Comparison of ENCODE assay signal across 13 mouse cellular contexts in genomic region chr1:83101891-83102290, GRCm38 (mm10). TPM values are rescaled to one million over a fixed set of nuclear protein-coding genes. Genes with fewer than 3 reads are reported as not detected.
DNase-seq lines count a peak whose midpoint lies in the region; ATAC-seq lines count a peak whose summit lies in the region.
"Had no signal": no experiment of that assay in that cellular context is flagged by ENCODE, and none has a peak within 500 bp of the region (broad histone marks: within the 10 kb centered on the region; RNA-seq: fewer than 3 reads in every experiment).

No protein-coding gene starts in this region.

- no peaks in the 10 kb centered on the region for H3K36me3 ChIP-seq in forebrain, embryonic 12.5 days (replicated peaks)
- H3K36me3 ChIP-seq in forebrain, embryonic 16.5 days (ENCODE audit: control insufficient read depth, insufficient read depth) = no peaks in the 10 kb centered on the region
- no peaks in the 10 kb centered on the region for H3K36me3 ChIP-seq in midbrain, embryonic 14.5 days (ENCODE audit: control insufficient read depth, insufficient read depth, low read length)
- H3K36me3 ChIP-seq in midbrain, embryonic 16.5 days (ENCODE audit: control insufficient read depth, insufficient read depth, low read length) = no peaks in the 10 kb centered on the region
- H3K36me3 ChIP-seq in embryonic facial prominence, embryonic 14.5 days (ENCODE audit: control insufficient read depth, insufficient read depth, low read length) = no peaks in the 10 kb centered on the region
- no peaks in the 10 kb centered on the region for H3K36me3 ChIP-seq in intestine, embryonic 16.5 days (ENCODE audit: control insufficient read depth, insufficient read depth, low read length)

- H3K9ac ChIP-seq in forebrain, embryonic 12.5 days = no peak overlapping the region
- H3K9ac ChIP-seq in forebrain, embryonic 16.5 days (replicated peaks; ENCODE audit: low read depth, low read length) = no peak overlapping the region
- H3K9ac ChIP-seq in midbrain, embryonic 14.5 days (replicated peaks; ENCODE audit: low read length) = no peak overlapping the region
- no peak overlapping the region for H3K9ac ChIP-seq in midbrain, embryonic 16.5 days (ENCODE audit: low read depth, low read length)
- H3K9ac ChIP-seq in embryonic facial prominence, embryonic 14.5 days (ENCODE audit: low read depth, low read length) = no peak overlapping the region
- no peak overlapping the region for H3K9ac ChIP-seq in intestine, embryonic 16.5 days (ENCODE audit: low read depth, low read length)

- peak; percentile 39; the same call in 1 of the 2 replicates for ATAC-seq in forebrain, embryonic 12.5 days (ENCODE audit: low FRiP score)
- no peak for ATAC-seq in forebrain, embryonic 16.5 days
- ATAC-seq in midbrain, embryonic 14.5 days (ENCODE audit: low FRiP score, low TSS enrichment) = no peak
- no peak for ATAC-seq in midbrain, embryonic 16.5 days
- ATAC-seq in embryonic facial prominence, embryonic 14.5 days (ENCODE audit: low read depth) = 0 out of 2 replicates have a peak, but pooled peaks have one; percentile 50
- ATAC-seq in intestine, embryonic 16.5 days = no peak
- ATAC-seq: intestine, postnatal 0 days had no signal

- DNase-seq in midbrain, embryonic 14.5 days = peak; percentile 67
- peak; percentile 90 for DNase-seq in embryonic facial prominence, embryonic 14.5 days (ENCODE audit: low spot score)
- peak; percentile 25 to 55 for DNase-seq in kidney, postnatal 36 days
- no peak for DNase-seq in layer of hippocampus, postnatal 36 days
- DNase-seq: cerebellum, adult 9-11 months; thymus, adult 2 months had no signal

- H3K4me1 ChIP-seq in forebrain, embryonic 12.5 days = no peaks in the 10 kb centered on the region; the same call in 1 of the 2 replicates
- H3K4me1 ChIP-seq in forebrain, embryonic 16.5 days (replicated peaks; ENCODE audit: control insufficient read depth, insufficient read depth, low read length) = no peaks in the 10 kb centered on the region; the same call in 1 of the 2 replicates
- H3K4me1 ChIP-seq in midbrain, embryonic 14.5 days (ENCODE audit: control insufficient read depth, insufficient read depth, low read length) = no peaks in the 10 kb centered on the region
- H3K4me1 ChIP-seq in midbrain, embryonic 16.5 days (ENCODE audit: control insufficient read depth, insufficient read depth, low read length) = 0 out of 2 replicates have a peak, but pooled peaks cover 2% of the 10 kb centered on the region
- peaks cover 7% of the 10 kb centered on the region; the same call in 1 of the 2 replicates for H3K4me1 ChIP-seq in embryonic facial prominence, embryonic 14.5 days (ENCODE audit: control insufficient read depth, insufficient read depth, low read length)
- H3K4me1 ChIP-seq in intestine, embryonic 16.5 days (ENCODE audit: control insufficient read depth, insufficient read depth, low read length) = peaks cover 4% of the 10 kb centered on the region

- no peaks in the 10 kb centered on the region for H3K27me3 ChIP-seq in forebrain, embryonic 12.5 days
- H3K27me3 ChIP-seq in forebrain, embryonic 16.5 days (replicated peaks; ENCODE audit: control insufficient read depth, insufficient read depth, low read length) = no peaks in the 10 kb centered on the region
- H3K27me3 ChIP-seq in midbrain, embryonic 14.5 days (ENCODE audit: control insufficient read depth, insufficient read depth, low read length) = no peaks in the 10 kb centered on the region
- no peaks in the 10 kb centered on the region for H3K27me3 ChIP-seq in midbrain, embryonic 16.5 days (ENCODE audit: control insufficient read depth, insufficient read depth, low read depth, low read length)
- no peaks in the 10 kb centered on the region for H3K27me3 ChIP-seq in embryonic facial prominence, embryonic 14.5 days (replicated peaks; ENCODE audit: control insufficient read depth, insufficient read depth, low read length)
- H3K27me3 ChIP-seq in intestine, embryonic 16.5 days (replicated peaks; ENCODE audit: control insufficient read depth, insufficient read depth, low read length) = no peaks in the 10 kb centered on the region

- no peaks in the 10 kb centered on the region for H3K9me3 ChIP-seq in forebrain, embryonic 12.5 days
- H3K9me3 ChIP-seq in forebrain, embryonic 16.5 days (ENCODE audit: control insufficient read depth, low read length) = no peaks in the 10 kb centered on the region
- no peaks in the 10 kb centered on the region for H3K9me3 ChIP-seq in midbrain, embryonic 14.5 days (ENCODE audit: control insufficient read depth, low read length)
- no peaks in the 10 kb centered on the region for H3K9me3 ChIP-seq in midbrain, embryonic 16.5 days (replicated peaks; ENCODE audit: control insufficient read depth, low read length, poor library complexity, severe bottlenecking)
- no peaks in the 10 kb centered on the region for H3K9me3 ChIP-seq in embryonic facial prominence, embryonic 14.5 days (ENCODE audit: control insufficient read depth, low read length)
- H3K9me3 ChIP-seq in intestine, embryonic 16.5 days (ENCODE audit: control insufficient read depth, low read length) = no peaks in the 10 kb centered on the region

- no peak overlapping the region for H3K27ac ChIP-seq in forebrain, embryonic 12.5 days
- H3K27ac ChIP-seq in forebrain, embryonic 16.5 days (ENCODE audit: low read length) = no peak overlapping the region
- no peak overlapping the region for H3K27ac ChIP-seq in midbrain, embryonic 14.5 days (replicated peaks; ENCODE audit: low read depth, low read length)
- H3K27ac ChIP-seq in midbrain, embryonic 16.5 days (ENCODE audit: low read length) = no peak overlapping the region
- H3K27ac ChIP-seq in embryonic facial prominence, embryonic 14.5 days (replicated peaks; ENCODE audit: low read depth, low read length) = no peak overlapping the region
- H3K27ac ChIP-seq in intestine, embryonic 16.5 days (ENCODE audit: low read length) = no peak overlapping the region
- H3K27ac ChIP-seq: left cerebral cortex, adult 2 months had no signal

- no peak overlapping the region for H3K4me2 ChIP-seq in forebrain, embryonic 12.5 days
- no peak overlapping the region for H3K4me2 ChIP-seq in forebrain, embryonic 16.5 days (ENCODE audit: low read length)
- no peak overlapping the region for H3K4me2 ChIP-seq in midbrain, embryonic 14.5 days (ENCODE audit: low read length)
- H3K4me2 ChIP-seq in midbrain, embryonic 16.5 days (ENCODE audit: low read length) = no peak overlapping the region
- H3K4me2 ChIP-seq in embryonic facial prominence, embryonic 14.5 days (ENCODE audit: low read depth, low read length) = no peak overlapping the region
- H3K4me2 ChIP-seq in intestine, embryonic 16.5 days (ENCODE audit: low read depth, low read length) = no peak overlapping the region
- H3K4me2 ChIP-seq: heart, embryonic 11.5 days had no signal

- 31% methylated on average over 3 of the region's 3 CpGs for WGBS in forebrain, embryonic 12.5 days
- WGBS in forebrain, embryonic 16.5 days = 19% methylated on average over 3 of the region's 3 CpGs
- 53% methylated on average over 3 of the region's 3 CpGs for WGBS in midbrain, embryonic 14.5 days
- WGBS in midbrain, embryonic 16.5 days = 37% methylated on average over 3 of the region's 3 CpGs
- WGBS in embryonic facial prominence, embryonic 14.5 days = 25% methylated on average over 3 of the region's 3 CpGs
- WGBS in intestine, embryonic 16.5 days = 42% methylated on average over 3 of the region's 3 CpGs

- no peak overlapping the region for H3K4me3 ChIP-seq in forebrain, embryonic 12.5 days (replicated peaks)
- no peak overlapping the region for H3K4me3 ChIP-seq in forebrain, embryonic 16.5 days (replicated peaks; ENCODE audit: low read length)
- H3K4me3 ChIP-seq in midbrain, embryonic 14.5 days (replicated peaks; ENCODE audit: low read depth, low read length) = no peak overlapping the region
- H3K4me3 ChIP-seq in midbrain, embryonic 16.5 days (ENCODE audit: low read depth, low read length) = no peak overlapping the region
- H3K4me3 ChIP-seq in embryonic facial prominence, embryonic 14.5 days (ENCODE audit: low read depth, low read length) = no peak overlapping the region
- H3K4me3 ChIP-seq in intestine, embryonic 16.5 days (ENCODE audit: low read length) = no peak overlapping the region
- H3K4me3 ChIP-seq: left cerebral cortex, adult 2 months had no signal

RNA-seq across cellular contexts. Expression of gene Ccl20, which starts 14.7 kb away (rescaled TPM):
- not detected in 2 replicates for polyA plus RNA-seq in forebrain, embryonic 12.5 days (2016; fragmentation: Nextera tagmentation; extraction: Ambion mirVana)
- not detected in 2 replicates for polyA plus RNA-seq in forebrain, embryonic 16.5 days (2015; fragmentation: Nextera tagmentation; extraction: Ambion mirVana)
- polyA plus RNA-seq in midbrain, embryonic 14.5 days (2014; fragmentation: Nextera tagmentation; extraction: Ambion mirVana) = not detected in 2 replicates
- polyA plus RNA-seq in midbrain, embryonic 16.5 days (2015; fragmentation: Nextera tagmentation; extraction: Ambion mirVana) = not detected in 2 replicates
- polyA plus RNA-seq in embryonic facial prominence, embryonic 14.5 days (2014; fragmentation: Nextera tagmentation; extraction: Ambion mirVana) = 0.47 and 1.1 TPM in 2 replicates
- 4.0 and 5.1 TPM in 2 replicates for polyA plus RNA-seq in intestine, embryonic 16.5 days (2015; fragmentation: Nextera tagmentation; extraction: Ambion mirVana)
- not detected for total RNA-seq in layer of hippocampus, postnatal 36 days (2021)
- total RNA-seq: left cerebral cortex, adult 2 months had no signal

RNA-seq across cellular contexts. Expression of gene Krtap28-13, which starts 41.2 kb away (rescaled TPM):
- polyA plus RNA-seq in forebrain, embryonic 12.5 days (2016; fragmentation: Nextera tagmentation; extraction: Ambion mirVana) = not detected in 2 replicates
- not detected in 2 replicates for polyA plus RNA-seq in forebrain, embryonic 16.5 days (2015; fragmentation: Nextera tagmentation; extraction: Ambion mirVana)
- not detected in 2 replicates for polyA plus RNA-seq in midbrain, embryonic 14.5 days (2014; fragmentation: Nextera tagmentation; extraction: Ambion mirVana)
- polyA plus RNA-seq in midbrain, embryonic 16.5 days (2015; fragmentation: Nextera tagmentation; extraction: Ambion mirVana) = not detected in 2 replicates
- 0.29 TPM in 1 of 2 replicates, not detected in the other for polyA plus RNA-seq in embryonic facial prominence, embryonic 14.5 days (2014; fragmentation: Nextera tagmentation; extraction: Ambion mirVana)
- not detected in 2 replicates for polyA plus RNA-seq in intestine, embryonic 16.5 days (2015; fragmentation: Nextera tagmentation; extraction: Ambion mirVana)
- total RNA-seq in layer of hippocampus, postnatal 36 days (2021) = not detected
- total RNA-seq: left cerebral cortex, adult 2 months had no signal
- polyA plus RNA-seq: thymus, adult 2 months had no signal

RNA-seq across cellular contexts. Expression of gene A030005K14Rik, which starts 42.7 kb away (rescaled TPM):
- not detected in 2 replicates for polyA plus RNA-seq in forebrain, embryonic 12.5 days (2016; fragmentation: Nextera tagmentation; extraction: Ambion mirVana)
- not detected in 2 replicates for polyA plus RNA-seq in forebrain, embryonic 16.5 days (2015; fragmentation: Nextera tagmentation; extraction: Ambion mirVana)
- polyA plus RNA-seq in midbrain, embryonic 14.5 days (2014; fragmentation: Nextera tagmentation; extraction: Ambion mirVana) = not detected in 2 replicates
- polyA plus RNA-seq in midbrain, embryonic 16.5 days (2015; fragmentation: Nextera tagmentation; extraction: Ambion mirVana) = not detected in 2 replicates
- polyA plus RNA-seq in embryonic facial prominence, embryonic 14.5 days (2014; fragmentation: Nextera tagmentation; extraction: Ambion mirVana) = not detected in 2 replicates
- not detected in 2 replicates for polyA plus RNA-seq in intestine, embryonic 16.5 days (2015; fragmentation: Nextera tagmentation; extraction: Ambion mirVana)
- total RNA-seq in layer of hippocampus, postnatal 36 days (2021) = not detected
- total RNA-seq: left cerebral cortex, adult 2 months had no signal
- polyA plus RNA-seq: heart, embryonic 11.5 days; intestine, postnatal 0 days; thymus, adult 2 months had no signal

RNA-seq across cellular contexts. Expression of gene Gm47969, which starts 57.2 kb away (rescaled TPM):
- not detected in 2 replicates for polyA plus RNA-seq in forebrain, embryonic 12.5 days (2016; fragmentation: Nextera tagmentation; extraction: Ambion mirVana)
- not detected in 2 replicates for polyA plus RNA-seq in forebrain, embryonic 16.5 days (2015; fragmentation: Nextera tagmentation; extraction: Ambion mirVana)
- polyA plus RNA-seq in midbrain, embryonic 14.5 days (2014; fragmentation: Nextera tagmentation; extraction: Ambion mirVana) = not detected in 2 replicates
- not detected in 2 replicates for polyA plus RNA-seq in midbrain, embryonic 16.5 days (2015; fragmentation: Nextera tagmentation; extraction: Ambion mirVana)
- not detected in 2 replicates for polyA plus RNA-seq in embryonic facial prominence, embryonic 14.5 days (2014; fragmentation: Nextera tagmentation; extraction: Ambion mirVana)
- not detected in 2 replicates for polyA plus RNA-seq in intestine, embryonic 16.5 days (2015; fragmentation: Nextera tagmentation; extraction: Ambion mirVana)
- not detected for total RNA-seq in layer of hippocampus, postnatal 36 days (2021)
- total RNA-seq: left cerebral cortex, adult 2 months had no signal
- polyA plus RNA-seq: heart, embryonic 11.5 days; intestine, postnatal 0 days; thymus, adult 2 months had no signal

RNA-seq across cellular contexts. Expression of gene Daw1, which starts 57.7 kb away (rescaled TPM):
- polyA plus RNA-seq in forebrain, embryonic 12.5 days (2016; fragmentation: Nextera tagmentation; extraction: Ambion mirVana) = 0.19 and 0.26 TPM in 2 replicates
- 0.82 and 0.89 TPM in 2 replicates for polyA plus RNA-seq in forebrain, embryonic 16.5 days (2015; fragmentation: Nextera tagmentation; extraction: Ambion mirVana)
- polyA plus RNA-seq in midbrain, embryonic 14.5 days (2014; fragmentation: Nextera tagmentation; extraction: Ambion mirVana) = 0.80 and 1.00 TPM in 2 replicates
- polyA plus RNA-seq in midbrain, embryonic 16.5 days (2015; fragmentation: Nextera tagmentation; extraction: Ambion mirVana) = 2.0 and 2.1 TPM in 2 replicates
- polyA plus RNA-seq in embryonic facial prominence, embryonic 14.5 days (2014; fragmentation: Nextera tagmentation; extraction: Ambion mirVana) = 0.48 and 0.78 TPM in 2 replicates
- not detected in 2 replicates for polyA plus RNA-seq in intestine, embryonic 16.5 days (2015; fragmentation: Nextera tagmentation; extraction: Ambion mirVana)
- total RNA-seq in layer of hippocampus, postnatal 36 days (2021) = under 1 TPM; 0.45 to 0.48 TPM
- polyA plus RNA-seq: heart, embryonic 11.5 days; intestine, postnatal 0 days; thymus, adult 2 months had no signal

Comparison
In these comparisons a context has a peak if more than half of its experiments do, and no peak if none do; other contexts are left out.
1. ATAC-seq: peak in forebrain, embryonic 12.5 days (single experiment) and embryonic facial prominence, embryonic 14.5 days (single experiment); none in forebrain, embryonic 16.5 days (single experiment), midbrain, embryonic 14.5 days (single experiment), midbrain, embryonic 16.5 days (single experiment) and intestine, embryonic 16.5 days (single experiment).
2. DNase-seq: peak in midbrain, embryonic 14.5 days (single experiment), embryonic facial prominence, embryonic 14.5 days (single experiment) and kidney, postnatal 36 days (2 of 2); none in layer of hippocampus, postnatal 36 days (0 of 2).